Mouse (Mus musculus): Measurements from ENCODE around the gene Cntfr. TPM values are rescaled to one million over a fixed set of nuclear protein-coding genes. Genes with fewer than 3 reads are reported as not detected.

Gene Cntfr
- total RNA-seq, 2 experiments from 2014 or later = 96.5 to 98.8 TPM

DNA sequence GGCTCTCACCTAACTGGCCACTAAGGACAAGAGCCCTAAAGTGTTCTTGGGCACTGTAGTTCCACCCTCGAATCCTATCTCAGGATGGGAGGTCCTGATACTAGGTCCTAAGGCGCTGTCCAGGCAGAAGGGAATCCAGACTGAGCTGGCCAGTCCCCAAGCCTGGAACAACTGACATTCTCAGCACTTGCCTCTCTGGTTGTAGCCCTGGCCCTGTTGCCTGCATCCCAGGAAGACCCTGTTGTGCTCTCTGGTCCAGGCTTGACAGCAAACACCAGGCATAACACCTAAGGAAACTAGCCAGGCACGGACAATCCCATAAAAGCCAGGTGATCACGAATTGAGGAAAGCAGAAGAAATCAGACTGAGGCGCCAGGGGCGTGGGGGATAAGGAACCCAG, 14.1 kb downstream of the Cntfr start:
- no peak overlapping the region for H3K4me3 ChIP-seq
- no peak overlapping the region; the same call in 1 of the 2 replicates for H3K27ac ChIP-seq
- DNase-seq (ENCODE audit: low spot score in 2 of 2) = no peak

DNA sequence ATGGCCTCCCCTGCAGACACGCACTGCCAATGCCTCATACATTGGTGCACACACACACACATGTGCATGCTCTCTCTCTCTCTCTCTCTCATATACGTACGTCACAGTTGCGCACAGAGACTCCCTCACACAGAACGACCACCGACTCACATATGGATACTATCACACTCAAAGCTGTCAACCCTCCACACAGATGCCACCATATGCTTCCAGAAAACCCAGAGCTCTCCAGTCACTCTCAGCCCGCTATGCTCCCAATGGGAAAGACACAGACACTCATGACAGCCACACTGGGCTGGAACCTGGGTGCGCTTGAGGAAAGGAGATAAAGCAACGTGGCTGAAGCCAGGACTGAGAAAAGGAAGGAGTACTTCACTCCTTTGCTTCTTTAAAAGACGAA, 14.9 kb downstream of the Cntfr start:
- no peak for DNase-seq (ENCODE audit: low spot score in 2 of 2)
- no peak for TF ChIP-seq CTCF (conservative IDR thresholded peaks at IDR 0.05)
- H3K4me3 ChIP-seq = no peak overlapping the region
- H3K27ac ChIP-seq = no peak overlapping the region; the same call in 1 of the 2 replicates

More for the DNA sequence above, 14.1 kb downstream of the Cntfr start:
- no peak for TF ChIP-seq CTCF (conservative IDR thresholded peaks at IDR 0.05)

DNA sequence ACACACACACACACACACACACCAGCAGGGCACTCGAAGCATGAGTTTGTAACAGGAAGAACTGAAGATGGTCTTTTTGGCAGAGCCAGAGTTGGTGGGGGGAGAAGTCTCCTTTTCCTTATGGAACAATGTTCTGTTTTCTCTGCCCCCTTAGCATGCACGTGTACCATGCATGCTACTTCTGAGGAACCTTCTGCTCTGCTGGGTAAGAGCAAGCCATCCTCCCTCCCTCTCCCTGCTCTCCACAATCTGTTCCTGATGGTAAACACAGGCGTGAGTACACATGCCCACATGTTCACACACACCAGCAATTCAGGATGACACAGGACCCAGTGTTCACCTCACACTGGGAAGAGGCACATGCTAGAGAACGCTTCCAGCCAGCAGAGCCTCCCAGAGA, 15.7 kb downstream of the Cntfr start:
- TF ChIP-seq CTCF (conservative IDR thresholded peaks at IDR 0.05) = no peak
- Histone ChIP-seq H3K4me3 (no peak overlapping the region), H3K27ac (no peak overlapping the region)
- peak; percentile 51 to 58 for DNase-seq (ENCODE audit: low spot score in 2 of 2)

DNA sequence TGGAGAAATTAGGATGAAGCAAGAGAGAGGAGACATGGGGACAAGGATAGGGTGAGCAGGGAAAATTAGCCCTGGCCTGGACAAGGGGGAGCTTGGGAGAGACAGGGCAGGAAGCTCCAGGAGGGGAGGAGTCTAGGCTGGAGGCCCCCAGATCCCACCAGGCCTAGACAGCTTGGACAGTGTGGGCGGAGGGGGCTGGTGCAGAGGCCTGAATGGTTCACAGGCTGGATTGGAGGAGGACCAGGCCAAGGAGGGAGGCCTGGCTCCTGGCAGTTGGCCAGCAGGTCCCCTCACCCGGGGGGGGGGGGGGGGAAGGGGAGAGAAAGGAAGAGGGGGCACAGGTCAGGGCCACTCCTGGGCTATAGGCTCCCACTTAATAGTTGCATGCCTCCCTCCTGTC, 17.6 kb downstream of the Cntfr start:
- DNase-seq (ENCODE audit: low spot score in 2 of 2) = no peak
- TF ChIP-seq CTCF (conservative IDR thresholded peaks at IDR 0.05) = no peak
- H3K27ac ChIP-seq = no peak overlapping the region

DNA sequence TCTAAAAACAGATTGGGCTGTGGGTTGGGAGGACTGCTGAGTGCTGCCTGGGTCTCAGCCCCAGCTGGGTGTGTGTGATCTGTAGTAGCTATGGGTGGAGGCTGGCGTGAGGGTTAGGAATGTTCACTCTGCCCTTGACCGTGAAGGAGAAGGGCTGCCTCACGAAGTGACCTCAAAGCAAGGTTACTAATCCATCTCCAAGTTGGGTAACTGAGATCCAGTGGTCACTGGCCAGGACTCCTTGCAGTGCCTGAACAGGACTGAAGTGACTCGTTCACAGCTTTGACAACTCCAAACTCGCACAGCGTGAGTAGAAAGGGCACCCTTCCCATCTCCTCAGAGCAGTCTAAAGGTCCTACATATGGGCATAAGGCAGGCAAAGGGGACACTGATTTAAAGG, 18.0 kb downstream of the Cntfr start:
- TF ChIP-seq CTCF (conservative IDR thresholded peaks at IDR 0.05) = no peak
- H3K27ac ChIP-seq = no peak overlapping the region
- no peak for DNase-seq (ENCODE audit: low spot score in 2 of 2)
- H3K4me3 ChIP-seq = no peak overlapping the region

More for the DNA sequence above, 17.6 kb downstream of the Cntfr start:
- H3K4me3 ChIP-seq = no peak overlapping the region

DNA sequence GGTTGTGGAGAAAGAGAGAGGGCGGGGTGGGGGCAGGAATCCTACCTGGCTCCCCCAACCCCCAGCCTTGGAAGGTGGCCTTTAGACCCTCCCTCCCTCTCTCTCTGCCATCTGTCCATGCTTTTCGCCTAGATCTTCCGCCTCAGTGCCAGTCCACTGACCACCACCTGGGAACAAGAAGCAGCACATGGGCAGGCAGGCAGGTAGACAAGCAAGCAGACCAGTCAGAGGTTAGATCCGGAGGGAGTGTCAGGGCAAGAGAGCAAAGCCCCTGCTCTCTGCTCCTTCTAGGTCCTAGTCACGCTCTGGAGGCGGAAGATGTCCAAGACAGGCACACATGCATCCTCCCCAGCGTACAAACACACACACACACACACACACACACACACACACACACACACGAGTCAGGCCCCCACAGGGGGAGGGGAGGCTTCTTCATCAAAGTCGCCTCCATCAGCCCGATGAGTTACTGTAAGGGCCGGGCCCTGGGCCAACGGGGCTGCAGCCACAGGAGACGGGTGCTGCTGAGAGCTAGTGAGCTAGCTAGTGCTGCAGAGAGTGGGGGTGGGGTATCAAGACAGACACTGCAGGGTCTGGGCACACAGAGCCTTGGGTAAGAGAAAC, 19.8 kb downstream of the Cntfr start:
- no peak overlapping the region for H3K4me3 ChIP-seq
- no peak for DNase-seq (ENCODE audit: low spot score in 2 of 2)
- no peak for TF ChIP-seq CTCF (conservative IDR thresholded peaks at IDR 0.05)
- 0 out of 2 replicates have a peak overlapping the region, but pooled peaks have one; percentile 32 for H3K27ac ChIP-seq

DNA sequence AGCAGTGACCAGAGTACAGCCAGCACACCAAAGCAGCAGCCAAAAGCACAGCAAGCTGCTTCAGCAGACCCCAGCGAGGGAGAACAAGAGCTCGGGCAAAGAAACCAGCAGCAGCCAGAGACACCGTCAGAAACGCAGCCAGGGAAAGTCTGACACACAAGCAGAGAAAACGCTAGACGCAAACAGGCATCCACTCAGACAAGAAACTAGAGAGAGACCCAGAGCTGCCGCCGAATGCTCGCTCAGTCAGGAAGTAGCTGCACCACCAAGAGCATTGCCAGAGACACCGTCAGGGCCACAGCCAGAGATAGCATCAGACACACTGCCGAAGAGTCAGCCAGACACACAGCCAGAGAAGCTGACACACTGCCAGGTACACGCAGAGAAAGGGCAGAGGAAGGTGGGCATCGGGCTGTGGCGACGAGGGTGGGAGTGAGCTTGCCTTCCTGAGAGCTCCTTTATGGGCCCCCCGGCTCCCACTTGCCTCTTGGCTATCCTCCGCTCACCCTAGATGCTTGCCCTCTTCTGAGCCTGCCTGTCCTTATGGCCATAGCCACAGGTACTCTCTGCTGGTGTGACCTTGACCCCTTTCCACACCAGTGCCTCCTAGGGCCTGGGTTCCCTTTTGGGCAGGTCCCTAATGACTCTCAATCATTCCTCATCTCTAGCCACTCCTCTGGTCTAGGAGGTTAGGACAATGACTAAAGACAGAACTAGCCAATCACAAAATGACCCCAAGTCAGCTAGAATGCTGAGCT, 20.5 kb downstream of the Cntfr start:
- Histone ChIP-seq H3K4me3 (no peak overlapping the region), H3K27ac (peak overlapping the region; percentile 32; the same call in 1 of the 2 replicates)
- no peak for DNase-seq (ENCODE audit: low spot score in 2 of 2)
- no peak for TF ChIP-seq CTCF (conservative IDR thresholded peaks at IDR 0.05)

DNA sequence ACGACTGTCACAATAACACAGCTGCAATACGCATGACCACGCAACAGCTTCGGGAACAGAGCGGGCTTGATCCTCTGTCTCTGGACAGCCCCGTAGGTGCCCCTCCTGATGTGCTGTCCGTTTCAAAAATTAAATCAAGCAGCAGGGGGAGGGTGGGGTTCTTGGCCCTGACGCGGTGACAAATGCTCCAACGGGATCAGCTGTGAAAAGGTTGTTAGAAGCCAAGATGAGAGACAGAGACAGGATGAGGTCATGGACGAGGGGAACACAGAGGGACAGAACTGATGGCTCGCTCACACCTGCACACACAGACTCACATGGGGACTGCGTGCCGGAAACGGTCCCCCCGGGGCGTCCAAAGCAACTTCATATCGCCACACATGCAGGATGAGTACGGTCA, 23.7 kb downstream of the Cntfr start:
- no peak for TF ChIP-seq CTCF (conservative IDR thresholded peaks at IDR 0.05)
- H3K27ac ChIP-seq = peak overlapping the region; percentile 39; the same call in 1 of the 2 replicates
- no peak overlapping the region for H3K4me3 ChIP-seq
- no peak for DNase-seq (ENCODE audit: low spot score in 2 of 2)

DNA sequence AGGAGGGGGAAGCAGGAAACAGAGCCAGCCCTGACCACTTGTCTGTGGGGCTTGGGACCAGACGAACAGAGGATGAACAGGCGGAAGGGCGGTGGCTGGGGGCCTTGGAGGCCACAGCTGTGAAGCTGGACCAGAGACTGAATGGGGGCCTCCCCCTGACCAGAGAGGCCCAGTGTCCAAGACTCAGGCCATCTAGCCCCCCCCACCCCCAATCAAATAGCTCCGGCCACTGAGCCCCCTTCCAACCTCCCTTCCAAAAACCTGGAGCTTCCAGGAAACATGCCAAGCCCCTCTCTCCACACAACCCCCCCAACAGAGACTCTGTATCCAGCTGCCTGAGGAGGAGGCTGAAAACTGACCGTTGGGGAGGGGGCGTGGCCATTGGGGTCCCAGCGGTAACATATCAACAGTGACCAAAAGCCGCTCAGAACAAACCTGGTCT, 24.3 kb downstream of the Cntfr start:
- no peak for TF ChIP-seq CTCF (conservative IDR thresholded peaks at IDR 0.05)
- Histone ChIP-seq H3K4me3 (no peak overlapping the region), H3K27ac (peak overlapping the region; percentile 48; the same call in 1 of the 2 replicates)

DNA sequence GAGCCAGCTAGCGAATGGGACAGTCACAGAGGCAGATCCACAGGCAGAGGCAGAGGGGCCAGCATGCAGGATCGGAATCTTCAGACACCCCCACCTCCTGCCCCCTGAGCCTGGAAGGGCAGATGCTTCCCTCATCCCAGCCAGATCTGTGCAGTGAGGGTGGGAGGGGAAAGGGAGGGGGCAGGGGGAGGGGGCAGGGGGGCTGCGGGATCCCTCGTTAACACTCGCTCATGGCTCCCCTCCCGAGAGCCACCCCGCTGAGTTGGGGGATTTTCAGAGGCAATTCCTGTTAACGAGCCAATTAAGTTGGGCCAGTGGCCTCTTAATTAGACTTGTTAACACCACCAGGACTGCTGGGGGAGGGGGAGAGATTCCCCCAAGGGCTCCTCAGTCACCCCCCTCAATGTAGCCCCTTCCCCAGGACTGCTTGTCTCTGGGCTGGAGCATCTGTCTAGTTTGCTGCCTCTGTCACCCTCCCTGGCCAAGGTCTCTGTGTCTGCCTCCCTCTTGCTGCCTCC, 24.9 kb downstream of the Cntfr start:
- DNase-seq (ENCODE audit: low spot score in 2 of 2) = no peak
- no peak for TF ChIP-seq CTCF (conservative IDR thresholded peaks at IDR 0.05)
- Histone ChIP-seq H3K27ac (peak overlapping the region; percentile 48; the same call in 1 of the 2 replicates), H3K4me3 (no peak overlapping the region)

More for the DNA sequence above, 24.3 kb downstream of the Cntfr start:
- DNase-seq (ENCODE audit: low spot score in 2 of 2) = no peak

DNA sequence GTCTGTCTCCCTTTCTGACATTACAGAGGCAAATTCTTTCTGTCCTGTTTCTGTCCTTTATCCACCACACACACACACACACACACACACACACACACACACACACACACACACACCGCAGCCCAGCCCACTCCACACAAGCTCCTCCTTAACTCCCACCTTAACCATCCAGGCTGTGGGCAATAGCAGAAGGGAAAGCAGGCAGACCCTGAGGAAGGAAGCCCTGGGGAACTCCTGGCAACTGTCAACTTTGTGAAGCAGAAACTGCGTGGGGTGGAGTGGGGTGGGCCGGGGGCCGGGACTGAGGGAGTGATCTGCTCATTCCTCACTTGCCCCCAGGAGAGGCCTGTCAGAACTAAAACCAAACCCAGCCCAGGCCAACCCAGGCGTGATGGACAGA, 25.4 kb downstream of the Cntfr start:
- no peak for TF ChIP-seq CTCF (conservative IDR thresholded peaks at IDR 0.05)
- no peak overlapping the region for H3K4me3 ChIP-seq
- no peak for DNase-seq (ENCODE audit: low spot score in 2 of 2)
- H3K27ac ChIP-seq = no peak overlapping the region; the same call in 1 of the 2 replicates

DNA sequence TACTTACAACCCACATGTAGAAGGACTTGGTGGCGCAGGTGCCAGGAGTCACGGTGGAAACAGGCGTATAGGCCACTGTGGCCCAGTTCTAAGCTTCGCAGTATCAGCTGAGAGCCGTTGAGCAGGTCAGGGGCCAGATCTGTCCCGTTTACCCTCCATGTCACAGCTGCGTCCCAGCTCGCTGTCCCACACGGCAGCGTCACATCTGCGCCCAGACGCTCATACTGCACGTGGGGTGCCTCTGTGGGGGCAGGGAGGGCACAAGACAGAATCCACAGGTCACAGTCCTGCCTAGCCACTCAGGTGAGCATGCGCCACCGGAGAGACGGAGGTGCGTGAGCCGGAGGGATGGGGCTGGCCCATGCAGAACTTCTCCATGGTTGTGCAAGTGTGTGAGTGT, 26.1 kb downstream of the Cntfr start:
- no peak for TF ChIP-seq CTCF (conservative IDR thresholded peaks at IDR 0.05)
- H3K4me3 ChIP-seq = no peak overlapping the region
- H3K27ac ChIP-seq = no peak overlapping the region
- no peak for DNase-seq (ENCODE audit: low spot score in 2 of 2)

DNA sequence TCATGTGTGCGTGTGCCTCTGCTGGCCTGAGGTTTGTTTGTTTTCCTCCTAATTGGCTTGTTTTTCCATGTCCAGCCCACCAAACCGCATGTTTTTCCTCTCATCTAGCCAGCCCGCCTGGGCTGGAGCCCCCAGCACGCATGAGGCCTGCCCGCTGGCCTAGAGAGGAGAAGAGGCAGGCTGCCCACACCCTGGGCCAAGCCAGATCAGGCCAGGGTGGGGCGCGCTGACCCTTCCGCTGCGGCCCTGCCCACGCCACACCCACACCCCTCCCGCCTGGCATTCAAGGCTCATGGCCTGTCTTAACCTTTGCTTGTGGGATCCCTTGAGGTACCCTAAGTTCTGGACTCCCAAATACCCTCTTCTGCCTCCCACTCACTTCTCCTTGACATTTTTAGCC, 30.2 kb downstream of the Cntfr start:
- H3K4me3 ChIP-seq = no peak overlapping the region
- no peak for TF ChIP-seq CTCF (conservative IDR thresholded peaks at IDR 0.05)
- no peak for DNase-seq (ENCODE audit: low spot score in 2 of 2)
- no peak overlapping the region for H3K27ac ChIP-seq
